8 mouse cellular contexts compared by ENCODE assay signal in the genomic region with DNA sequence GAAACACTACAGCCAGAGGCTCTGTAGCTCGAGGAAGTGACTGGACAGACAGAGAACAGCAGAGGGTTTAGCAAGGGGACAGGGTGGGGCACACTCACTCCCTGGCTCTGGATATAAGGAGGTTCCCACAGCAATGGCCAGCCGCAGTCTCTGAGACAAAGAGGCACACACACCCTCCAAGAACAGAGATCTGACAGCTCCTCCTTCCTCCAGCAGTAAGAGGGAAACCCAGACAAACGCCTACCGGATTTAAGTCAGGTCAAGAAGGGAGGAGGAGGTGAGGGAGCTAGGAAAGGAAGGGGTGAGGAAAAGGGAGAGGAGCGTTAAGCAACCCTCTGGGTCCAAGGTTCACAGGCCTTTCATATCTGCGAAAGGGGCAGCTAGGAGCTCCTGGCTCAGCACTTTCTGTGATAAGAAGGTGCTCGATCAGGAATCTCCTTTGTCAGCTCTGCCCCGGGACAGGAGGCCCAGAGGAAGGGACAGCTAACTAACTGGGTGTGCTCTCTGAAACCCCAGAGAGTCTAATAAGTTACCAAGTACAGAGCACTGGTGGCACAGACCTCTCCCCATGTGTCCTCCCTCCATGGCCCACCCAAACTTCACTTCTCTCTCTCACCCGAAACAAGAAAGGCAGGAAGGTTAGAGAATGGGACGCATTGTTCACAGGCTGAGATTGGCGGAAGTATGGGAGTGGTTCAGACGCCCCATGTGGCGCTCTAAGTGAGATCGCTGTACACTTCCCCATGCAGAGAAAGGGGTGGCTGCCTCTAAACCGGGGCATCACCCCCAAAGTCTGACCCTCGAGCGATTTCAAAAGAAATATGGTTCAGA. TPM values are rescaled to one million over a fixed set of nuclear protein-coding genes. Genes with fewer than 3 reads are reported as not detected.
DNase-seq lines count a peak whose midpoint lies in the region; ATAC-seq and TF ChIP-seq lines count a peak whose summit lies in the region.

No protein-coding gene starts in this region.

- TF ChIP-seq CTCF in forebrain, postnatal 0 days (IDR thresholded peaks at IDR 0.05; ENCODE audit: low read depth) = no peak

- H3K4me3 ChIP-seq in forebrain, embryonic 11.5 days (ENCODE audit: low read depth, low read length) = no peak overlapping the region
- no peak overlapping the region for H3K4me3 ChIP-seq in forebrain, postnatal 0 days (ENCODE audit: low read depth, low read length)
- H3K4me3 ChIP-seq in heart, embryonic 12.5 days = 0 out of 2 replicates have a peak overlapping the region, but pooled peaks have one; percentile 0
- H3K4me3 ChIP-seq in kidney, embryonic 15.5 days (replicated peaks) = peak overlapping the region; percentile 6; the same call in 1 of the 2 replicates

- H3K27ac ChIP-seq in forebrain, embryonic 11.5 days (ENCODE audit: low read depth, low read length) = no peak overlapping the region
- H3K27ac ChIP-seq in forebrain, postnatal 0 days (ENCODE audit: low read depth, low read length) = no peak overlapping the region
- H3K27ac ChIP-seq in heart, embryonic 12.5 days (ENCODE audit: poor library complexity, severe bottlenecking) = peak overlapping the region; percentile 14
- peak overlapping the region; percentile 82 for H3K27ac ChIP-seq in kidney, embryonic 15.5 days

- no peaks in the 10 kb centered on the region for H3K36me3 ChIP-seq in forebrain, embryonic 11.5 days (ENCODE audit: control insufficient read depth, insufficient read depth, low read length)
- H3K36me3 ChIP-seq in forebrain, postnatal 0 days (ENCODE audit: insufficient read depth) = no peaks in the 10 kb centered on the region
- H3K36me3 ChIP-seq in heart, embryonic 12.5 days = no peaks in the 10 kb centered on the region
- no peaks in the 10 kb centered on the region for H3K36me3 ChIP-seq in kidney, embryonic 15.5 days

- no peak overlapping the region for H3K4me2 ChIP-seq in forebrain, embryonic 11.5 days (ENCODE audit: low read depth, low read length, severe bottlenecking)
- H3K4me2 ChIP-seq in forebrain, postnatal 0 days (ENCODE audit: low read depth) = no peak overlapping the region; the same call in 1 of the 2 replicates
- H3K4me2 ChIP-seq in heart, embryonic 12.5 days = peak overlapping the region; percentile 43
- H3K4me2 ChIP-seq in kidney, embryonic 15.5 days = peak overlapping the region; percentile 43

- H3K27me3 ChIP-seq in forebrain, embryonic 11.5 days (ENCODE audit: control insufficient read depth, insufficient read depth, low read length) = peaks cover 6% of the 10 kb centered on the region; the same call in 1 of the 2 replicates
- H3K27me3 ChIP-seq in forebrain, postnatal 0 days (ENCODE audit: insufficient read depth, low read length) = no peaks in the 10 kb centered on the region
- no peaks in the 10 kb centered on the region for H3K27me3 ChIP-seq in heart, embryonic 12.5 days (replicated peaks)
- no peaks in the 10 kb centered on the region for H3K27me3 ChIP-seq in kidney, embryonic 15.5 days

- peak overlapping the region; percentile 44; the same call in 1 of the 2 replicates for H3K9ac ChIP-seq in forebrain, embryonic 11.5 days (ENCODE audit: low read length)
- no peak overlapping the region for H3K9ac ChIP-seq in forebrain, postnatal 0 days
- H3K9ac ChIP-seq in heart, embryonic 12.5 days = 0 out of 2 replicates have a peak overlapping the region, but pooled peaks have one; percentile 17
- peak overlapping the region; percentile 26; the same call in 1 of the 2 replicates for H3K9ac ChIP-seq in kidney, embryonic 15.5 days

- H3K9me3 ChIP-seq in forebrain, embryonic 11.5 days (ENCODE audit: control insufficient read depth, low read length) = no peaks in the 10 kb centered on the region
- H3K9me3 ChIP-seq in forebrain, postnatal 0 days (ENCODE audit: low read length) = no peaks in the 10 kb centered on the region
- no peaks in the 10 kb centered on the region for H3K9me3 ChIP-seq in heart, embryonic 12.5 days (replicated peaks)
- H3K9me3 ChIP-seq in kidney, embryonic 15.5 days (replicated peaks) = no peaks in the 10 kb centered on the region

- DNase-seq in forebrain, embryonic 11.5 days (ENCODE audit: low spot score) = no peak
- no peak for DNase-seq in forebrain, postnatal 0 days
- DNase-seq in lung, postnatal 36 days = peak; percentile 77
- DNase-seq in cerebellum, postnatal 25 days = no peak
- DNase-seq in frontal cortex, postnatal 14 days (ENCODE audit: low spot score in 2 of 2) = no peak
- DNase-seq in layer of hippocampus, postnatal 36 days = no peak

- 45% methylated on average over 17 of the region's 17 CpGs for WGBS in forebrain, embryonic 11.5 days
- 36% methylated on average over 17 of the region's 17 CpGs for WGBS in forebrain, postnatal 0 days
- 31% methylated on average over 17 of the region's 17 CpGs for WGBS in heart, embryonic 12.5 days
- WGBS in kidney, embryonic 15.5 days = 36% methylated on average over 17 of the region's 17 CpGs

- H3K4me1 ChIP-seq in forebrain, embryonic 11.5 days (replicated peaks; ENCODE audit: control insufficient read depth, insufficient read depth, low read length) = peaks cover 9% of the 10 kb centered on the region
- no peaks in the 10 kb centered on the region for H3K4me1 ChIP-seq in forebrain, postnatal 0 days (ENCODE audit: insufficient read depth)
- H3K4me1 ChIP-seq in heart, embryonic 12.5 days (replicated peaks) = peaks cover 38% of the 10 kb centered on the region
- peaks cover 61% of the 10 kb centered on the region for H3K4me1 ChIP-seq in kidney, embryonic 15.5 days

- ATAC-seq in forebrain, embryonic 11.5 days (replicated peaks; ENCODE audit: low FRiP score) = no peak
- no peak for ATAC-seq in forebrain, postnatal 0 days
- peak; percentile 37; the same call in 1 of the 2 replicates for ATAC-seq in heart, embryonic 12.5 days (ENCODE audit: insufficient number of reproducible peaks, low FRiP score)
- ATAC-seq in kidney, embryonic 15.5 days (replicated peaks; ENCODE audit: low FRiP score) = peak; percentile 32; the same call in 1 of the 2 replicates

RNA-seq across cellular contexts. Expression of gene Slc7a7, which starts 7.4 kb away (rescaled TPM):
- 4.5 and 5.0 TPM in 2 replicates for polyA plus RNA-seq in forebrain, embryonic 11.5 days (2014; fragmentation: Nextera tagmentation; extraction: Ambion mirVana)
- total RNA-seq in forebrain, postnatal 0 days (2014; rRNA removed) = 2.2 and 3.4 TPM in 2 replicates
- 2.8 and 3.2 TPM in 2 replicates for polyA plus RNA-seq in forebrain, postnatal 0 days (2015; fragmentation: Nextera tagmentation; extraction: Ambion mirVana)
- polyA plus RNA-seq in heart, embryonic 12.5 days (2016; fragmentation: Nextera tagmentation; extraction: Ambion mirVana) = 8.0 and 8.3 TPM in 2 replicates
- 11.0 and 11.4 TPM in 2 replicates for polyA plus RNA-seq in kidney, embryonic 15.5 days (2015; fragmentation: Nextera tagmentation; extraction: Ambion mirVana)
- 1 to 10 TPM; 2.4 to 2.7 TPM for total RNA-seq in layer of hippocampus, postnatal 36 days (2021)

RNA-seq across cellular contexts. Expression of gene Mrpl52, which starts 16.5 kb away (rescaled TPM):
- polyA plus RNA-seq in forebrain, embryonic 11.5 days (2014; fragmentation: Nextera tagmentation; extraction: Ambion mirVana) = 220 and 221 TPM in 2 replicates
- total RNA-seq in forebrain, postnatal 0 days (2014; rRNA removed) = 151 and 217 TPM in 2 replicates
- 277 and 336 TPM in 2 replicates for polyA plus RNA-seq in forebrain, postnatal 0 days (2015; fragmentation: Nextera tagmentation; extraction: Ambion mirVana)
- 284 and 290 TPM in 2 replicates for polyA plus RNA-seq in heart, embryonic 12.5 days (2016; fragmentation: Nextera tagmentation; extraction: Ambion mirVana)
- 265 and 305 TPM in 2 replicates for polyA plus RNA-seq in kidney, embryonic 15.5 days (2015; fragmentation: Nextera tagmentation; extraction: Ambion mirVana)
- 100 to 1,000 TPM; 105 to 108 TPM for total RNA-seq in layer of hippocampus, postnatal 36 days (2021)

RNA-seq across cellular contexts. Expression of gene Mmp14, which starts 21.2 kb away (rescaled TPM):
- polyA plus RNA-seq in forebrain, embryonic 11.5 days (2014; fragmentation: Nextera tagmentation; extraction: Ambion mirVana) = 70.7 and 71.6 TPM in 2 replicates
- total RNA-seq in forebrain, postnatal 0 days (2014; rRNA removed) = 29.0 and 40.7 TPM in 2 replicates
- polyA plus RNA-seq in forebrain, postnatal 0 days (2015; fragmentation: Nextera tagmentation; extraction: Ambion mirVana) = 32.5 and 39.1 TPM in 2 replicates
- 127 and 129 TPM in 2 replicates for polyA plus RNA-seq in heart, embryonic 12.5 days (2016; fragmentation: Nextera tagmentation; extraction: Ambion mirVana)
- 155 and 168 TPM in 2 replicates for polyA plus RNA-seq in kidney, embryonic 15.5 days (2015; fragmentation: Nextera tagmentation; extraction: Ambion mirVana)
- 10 to 100 TPM; 18.3 to 20.0 TPM for total RNA-seq in layer of hippocampus, postnatal 36 days (2021)

RNA-seq across cellular contexts. Expression of gene Oxa1l, which starts 49.6 kb away (rescaled TPM):
- polyA plus RNA-seq in forebrain, embryonic 11.5 days (2014; fragmentation: Nextera tagmentation; extraction: Ambion mirVana) = 56.7 and 58.3 TPM in 2 replicates
- 52.9 and 76.9 TPM in 2 replicates for total RNA-seq in forebrain, postnatal 0 days (2014; rRNA removed)
- polyA plus RNA-seq in forebrain, postnatal 0 days (2015; fragmentation: Nextera tagmentation; extraction: Ambion mirVana) = 51.6 and 59.4 TPM in 2 replicates
- 53.3 and 57.6 TPM in 2 replicates for polyA plus RNA-seq in heart, embryonic 12.5 days (2016; fragmentation: Nextera tagmentation; extraction: Ambion mirVana)
- polyA plus RNA-seq in kidney, embryonic 15.5 days (2015; fragmentation: Nextera tagmentation; extraction: Ambion mirVana) = 50.9 and 61.0 TPM in 2 replicates
- 10 to 100 TPM; 49.5 to 50.8 TPM for total RNA-seq in layer of hippocampus, postnatal 36 days (2021)

RNA-seq across cellular contexts. Expression of gene Lrp10, which starts 53.7 kb away (rescaled TPM):
- polyA plus RNA-seq in forebrain, embryonic 11.5 days (2014; fragmentation: Nextera tagmentation; extraction: Ambion mirVana) = 28.8 and 29.9 TPM in 2 replicates
- 39.6 and 45.8 TPM in 2 replicates for total RNA-seq in forebrain, postnatal 0 days (2014; rRNA removed)
- polyA plus RNA-seq in forebrain, postnatal 0 days (2015; fragmentation: Nextera tagmentation; extraction: Ambion mirVana) = 38.0 and 38.5 TPM in 2 replicates
- polyA plus RNA-seq in heart, embryonic 12.5 days (2016; fragmentation: Nextera tagmentation; extraction: Ambion mirVana) = 50.3 and 55.8 TPM in 2 replicates
- polyA plus RNA-seq in kidney, embryonic 15.5 days (2015; fragmentation: Nextera tagmentation; extraction: Ambion mirVana) = 46.8 and 54.6 TPM in 2 replicates
- total RNA-seq in layer of hippocampus, postnatal 36 days (2021) = 10 to 100 TPM; 26.4 to 29.6 TPM

Comparison
In these comparisons a context has a peak if more than half of its experiments do, and no peak if none do; other contexts are left out.
1. ATAC-seq: peak in heart, embryonic 12.5 days (single experiment) and kidney, embryonic 15.5 days (single experiment); none in forebrain, embryonic 11.5 days (single experiment) and forebrain, postnatal 0 days (single experiment).
2. H3K27ac ChIP-seq: peak in heart, embryonic 12.5 days (single experiment) and kidney, embryonic 15.5 days (single experiment); none in forebrain, embryonic 11.5 days (single experiment) and forebrain, postnatal 0 days (single experiment).
3. H3K4me2 ChIP-seq: peak in heart, embryonic 12.5 days (single experiment) and kidney, embryonic 15.5 days (single experiment); none in forebrain, embryonic 11.5 days (single experiment) and forebrain, postnatal 0 days (single experiment).
4. H3K4me3 ChIP-seq: peak in heart, embryonic 12.5 days (single experiment) and kidney, embryonic 15.5 days (single experiment); none in forebrain, embryonic 11.5 days (single experiment) and forebrain, postnatal 0 days (single experiment).